Mouse (Mus musculus) intestine, postnatal 0 days (tissue): Measurements from ENCODE around the gene Cap1. TPM values are rescaled to one million over a fixed set of nuclear protein-coding genes. Genes with fewer than 3 reads are reported as not detected.
A peak's percentile ranks its signal among the peaks of the same experiment; 100 is the strongest.

ENCODE experiments used
- ATAC-seq: fragments of 200-750 bp; cut with Nextera tagmentation; 2 replicates; pipeline ENCODE4 v1.8.0; 2017; ENCODE audit warnings: mild to moderate bottlenecking, moderate TSS enrichment, moderate library complexity
- H3K27ac ChIP-seq: fragments of 300-500 bp; sonication (generic); 2 replicates; pipeline ENCODE4 v1.5.1; 2014; ENCODE audit warnings: mild to moderate bottlenecking, low read depth, low read length, moderate library complexity
- H3K27me3 ChIP-seq: fragments of 300-500 bp; sonication (generic); replicated peaks from 2 replicates; pipeline ENCODE4 v1.6.1; 2014; ENCODE audit warnings: low read length, mixed read lengths; ENCODE audit not compliant: control insufficient read depth, insufficient read depth
- H3K36me3 ChIP-seq: fragments of 300-500 bp; sonication (generic); 2 replicates; pipeline ENCODE4 v1.6.1; 2014; ENCODE audit warnings: mild to moderate bottlenecking, moderate library complexity; ENCODE audit not compliant: control insufficient read depth, insufficient read depth
- H3K4me1 ChIP-seq: fragments of 300-500 bp; sonication (generic); replicated peaks from 2 replicates; pipeline ENCODE4 v1.6.1; 2014; ENCODE audit warnings: antibody characterized with exemption, low read length, mixed read lengths; ENCODE audit not compliant: control insufficient read depth, insufficient read depth
- H3K4me2 ChIP-seq: fragments of 300-500 bp; sonication (generic); replicated peaks from 2 replicates; pipeline ENCODE4 v1.6.1; 2014; ENCODE audit warnings: low read depth, mild to moderate bottlenecking, moderate library complexity
- H3K4me3 ChIP-seq: fragments of 300-500 bp; sonication (generic); 2 replicates; pipeline ENCODE4 v1.5.1; 2014; ENCODE audit warnings: low read depth, low read length
- H3K9ac ChIP-seq: fragments of 300-500 bp; sonication (generic); 2 replicates; pipeline ENCODE4 v1.6.1; 2014; ENCODE audit warnings: mild to moderate bottlenecking, low read depth, low read length
- H3K9me3 ChIP-seq: fragments of 300-500 bp; sonication (generic); 2 replicates; pipeline ENCODE4 v1.6.1; 2016; ENCODE audit warnings: mixed run types; ENCODE audit not compliant: control insufficient read depth
- CTCF ChIP-seq: sonication (generic); IDR thresholded peaks from 2 replicates; pipeline ENCODE4 v1.5.1; 2016; ENCODE audit warnings: low read depth, mild to moderate bottlenecking, control low read depth, antibody characterized with exemption, moderate library complexity
- WGBS: fragments of 180-500 bp; shearing (Covaris S2); extraction: QIAGEN DNeasy Blood & Tissue Kit; methylation state at CpG from one replicate; pipeline ENCODE4 v1.1.7; 2014; 5-methylcytosine and 5-hydroxymethylcytosine counted together
- polyA plus RNA-seq: library from polyadenylated mRNA; unstranded; fragments of >200 nt; fragmentation: Nextera tagmentation; extraction: Ambion mirVana; gene quantifications from 2 replicates; pipeline ENCODE4 v1.2.1, GENCODE M21; 2015

Gene Cap1
- polyA plus RNA-seq, 1 experiment from 2014 or later, result 60.4 TPM

GRCm38 (mm10) chr4:122883294-122883693 lies 2.6 kb downstream of the Cap1 start:
- Histone ChIP-seq H3K4me2 (peak overlapping the region; percentile 68), H3K4me3 (no peak overlapping the region), H3K9ac (no peak overlapping the region), H3K4me1 (peaks cover 5% of the 10 kb centered on the region; the same call in 1 of the 2 replicates), H3K27me3 (no peaks in the 10 kb centered on the region), H3K36me3 (no peaks in the 10 kb centered on the region), H3K9me3 (no peaks in the 10 kb centered on the region), H3K27ac (peak overlapping the region; percentile 43)
- peak; percentile 34 for TF ChIP-seq CTCF
- ATAC-seq, result no peak
- 86% methylated on average over 3 of the region's 3 CpGs for WGBS

GRCm38 (mm10) chr4:122882544-122882943 lies 3.3 kb downstream of the Cap1 start:
- H3K4me3 ChIP-seq, result no peak overlapping the region
- TF ChIP-seq CTCF, result no peak
- no peak overlapping the region for H3K27ac ChIP-seq
- H3K27me3 ChIP-seq, result no peaks in the 10 kb centered on the region
- no peaks in the 10 kb centered on the region for H3K36me3 ChIP-seq
- H3K9ac ChIP-seq, result no peak overlapping the region
- ATAC-seq, result no peak
- peaks cover 5% of the 10 kb centered on the region; the same call in 1 of the 2 replicates for H3K4me1 ChIP-seq
- WGBS, result 71% methylated on average over 3 of the region's 3 CpGs
- no peaks in the 10 kb centered on the region for H3K9me3 ChIP-seq
- H3K4me2 ChIP-seq, result no peak overlapping the region

DNA sequence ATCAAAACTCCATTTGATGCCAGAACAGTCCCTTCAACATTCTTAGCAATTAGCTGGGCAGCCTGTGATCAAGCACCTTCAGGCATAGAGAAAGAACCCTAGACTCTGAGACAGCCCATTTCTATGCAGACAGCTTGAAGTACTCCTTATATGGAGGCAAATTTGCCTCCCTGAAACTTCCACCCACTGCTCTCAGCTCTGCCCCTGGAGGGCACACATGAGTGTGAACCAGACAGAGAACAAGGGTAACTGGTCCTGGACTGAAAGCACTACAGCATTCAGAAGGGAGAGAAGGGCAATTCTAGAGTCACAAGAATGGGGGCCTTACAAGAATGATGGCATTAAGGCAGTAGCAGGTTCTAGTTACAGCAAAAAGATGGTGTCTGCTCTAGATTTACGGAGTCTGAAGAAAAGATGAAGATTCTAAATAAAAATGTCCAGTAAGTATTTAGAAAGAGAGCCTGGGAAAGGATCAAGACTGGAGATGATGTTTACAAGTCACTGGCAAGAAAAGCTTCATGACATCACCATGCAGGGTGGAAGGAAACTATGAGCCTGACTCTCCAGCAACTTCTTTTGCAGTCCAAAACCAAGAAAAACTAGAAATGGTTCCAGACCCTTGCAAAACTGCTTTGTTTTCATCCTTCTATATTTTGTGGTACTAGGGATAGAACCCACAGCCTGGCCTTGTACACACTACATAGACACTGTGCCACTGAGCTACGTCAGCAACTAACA lies 7.4 kb downstream of the Cap1 start:
- peak; percentile 28; the same call in 1 of the 2 replicates for TF ChIP-seq CTCF
- Histone ChIP-seq H3K4me2 (no peak overlapping the region), H3K36me3 (no peaks in the 10 kb centered on the region), H3K9ac (no peak overlapping the region), H3K9me3 (no peaks in the 10 kb centered on the region), H3K4me1 (0 out of 2 replicates have a peak, but pooled peaks cover 3% of the 10 kb centered on the region), H3K27me3 (no peaks in the 10 kb centered on the region), H3K4me3 (no peak overlapping the region), H3K27ac (no peak overlapping the region)
- 71% methylated on average over 2 of the region's 2 CpGs for WGBS
- ATAC-seq, result no peak

GRCm38 (mm10) chr4:122873512-122873911 lies 12.3 kb downstream of the Cap1 start:
- H3K27ac ChIP-seq, result no peak overlapping the region
- no peak for TF ChIP-seq CTCF
- no peak overlapping the region for H3K4me3 ChIP-seq
- H3K4me2 ChIP-seq, result no peak overlapping the region
- H3K9me3 ChIP-seq, result no peaks in the 10 kb centered on the region
- no peaks in the 10 kb centered on the region for H3K4me1 ChIP-seq
- WGBS, result 78% methylated on average over 4 of the region's 4 CpGs
- no peak overlapping the region for H3K9ac ChIP-seq
- H3K36me3 ChIP-seq, result peaks cover 35% of the 10 kb centered on the region
- H3K27me3 ChIP-seq, result no peaks in the 10 kb centered on the region
- ATAC-seq, result no peak

DNA sequence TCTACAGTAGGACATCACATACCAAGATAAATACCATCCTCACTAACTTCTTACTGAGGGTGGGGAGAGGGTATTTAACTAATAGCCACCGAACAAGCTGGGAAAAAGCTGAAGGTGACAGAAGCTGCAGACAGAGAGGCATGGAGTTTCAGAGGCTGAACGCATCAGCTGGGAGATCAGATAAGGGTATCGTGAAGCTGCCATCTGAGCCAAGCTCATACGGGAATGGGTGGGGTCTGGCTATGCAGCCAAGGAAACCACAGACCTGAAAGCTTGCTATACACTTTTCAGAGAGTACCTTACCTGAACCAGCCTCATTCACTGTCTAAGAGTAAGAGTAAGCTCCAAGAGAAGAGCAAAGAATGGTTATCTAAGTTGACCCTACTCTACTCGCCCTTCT lies 12.9 kb downstream of the Cap1 start:
- H3K4me1 ChIP-seq, result no peaks in the 10 kb centered on the region
- H3K36me3 ChIP-seq, result peaks cover 39% of the 10 kb centered on the region
- no peak overlapping the region for H3K4me2 ChIP-seq
- WGBS, result 48% methylated on average over 5 of the region's 5 CpGs
- H3K27ac ChIP-seq, result no peak overlapping the region
- ATAC-seq, result no peak
- no peak for TF ChIP-seq CTCF
- no peak overlapping the region for H3K4me3 ChIP-seq
- no peaks in the 10 kb centered on the region for H3K27me3 ChIP-seq
- no peak overlapping the region for H3K9ac ChIP-seq
- no peaks in the 10 kb centered on the region for H3K9me3 ChIP-seq

- TF ChIP-seq CTCF, result no peak
- no peak overlapping the region for H3K4me2 ChIP-seq
- ATAC-seq, result no peak
- H3K27ac ChIP-seq, result no peak overlapping the region
- no peaks in the 10 kb centered on the region for H3K4me1 ChIP-seq
- peaks cover 46% of the 10 kb centered on the region for H3K36me3 ChIP-seq
- 61% methylated on average over 2 of the region's 2 CpGs for WGBS
- H3K27me3 ChIP-seq, result no peaks in the 10 kb centered on the region
- H3K9me3 ChIP-seq, result no peaks in the 10 kb centered on the region
- no peak overlapping the region for H3K4me3 ChIP-seq
- no peak overlapping the region for H3K9ac ChIP-seq
Measured at GRCm38 (mm10) chr4:122871989-122872388, 13.9 kb downstream of the Cap1 start.
